Mouse (Mus musculus) left cerebral cortex, adult 11 months (tissue): ENCODE measurements around the gene Cycs.
A peak's percentile ranks its signal among the peaks of the same experiment; 100 is the strongest.
"Not testable (repeated sequence)": the region's sequence is repeated elsewhere in the genome, so short reads cannot be mapped to it uniquely, and the experiment has no call there.

ENCODE experiments used
- DNase-seq: peaks from one replicate; pipeline ENCODE4 v3.0.0; 2022; ENCODE audit warnings: low spot score

The Cycs gene

DNA sequence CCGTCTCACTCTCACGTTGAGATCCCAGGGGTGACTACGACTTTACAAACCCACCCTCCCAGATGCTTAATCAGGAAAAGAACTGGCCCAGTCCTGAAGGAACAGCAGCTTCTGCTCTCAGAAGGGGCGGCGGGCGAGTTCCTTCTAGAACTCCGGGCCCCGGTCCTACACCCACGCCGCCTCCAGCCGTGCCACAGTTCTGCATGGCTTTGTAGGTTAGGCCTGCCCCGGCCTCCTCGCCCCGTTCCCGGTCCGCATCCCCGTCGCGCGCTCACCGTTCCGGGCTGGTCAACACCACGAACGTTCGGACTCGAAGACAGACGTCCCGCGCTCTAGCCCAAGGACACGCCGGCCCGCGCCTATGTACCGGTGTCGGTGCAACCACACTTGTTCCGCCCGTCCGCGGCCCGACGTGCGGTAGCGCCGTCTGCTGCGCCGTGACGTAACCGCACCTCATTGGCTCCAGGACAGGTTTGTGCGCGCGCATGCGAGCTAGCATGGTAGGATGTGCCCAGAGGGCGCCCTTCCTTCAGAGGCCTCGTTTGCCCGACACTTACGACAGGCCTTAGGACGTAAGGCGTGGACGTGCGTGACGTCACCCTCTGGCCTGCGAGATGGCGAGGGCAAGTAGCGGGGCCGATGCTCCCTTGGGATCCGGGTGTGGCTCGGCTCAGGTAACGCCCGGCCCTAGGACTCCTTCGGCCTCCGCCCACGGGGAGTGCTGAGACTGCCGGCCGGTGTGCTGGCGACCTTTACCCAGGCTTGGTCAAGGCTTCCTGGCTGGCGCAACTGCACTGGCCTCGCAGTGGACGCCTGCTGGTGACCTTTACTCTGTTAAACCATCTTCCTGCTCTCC, at the start of gene Cycs:
TSS of gene Cycs (minus strand) at position 398 of the 856 bp plus-strand sequence.
- DNase-seq: peak; percentile 98

DNA sequence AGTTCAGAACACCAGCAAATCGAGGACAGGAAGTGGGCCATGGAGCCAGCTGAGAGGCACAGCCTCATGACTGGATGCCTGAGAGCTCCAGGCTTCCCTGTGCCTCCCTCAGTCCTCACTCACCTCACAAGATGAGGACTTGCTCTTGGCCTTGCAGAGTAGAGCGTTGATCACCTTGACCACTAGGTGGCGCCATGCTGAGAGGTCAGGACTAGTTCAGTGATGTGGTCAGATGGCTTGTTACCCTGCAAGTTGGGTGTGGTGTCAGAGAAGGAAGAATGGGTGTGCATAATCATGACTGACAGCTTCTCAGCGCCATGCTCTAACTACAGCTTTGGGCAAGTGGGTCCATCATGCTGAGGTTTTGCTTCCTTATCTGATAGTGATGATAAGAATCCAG, 35.3 kb upstream of the Cycs start:
- DNase-seq: no peak

DNA sequence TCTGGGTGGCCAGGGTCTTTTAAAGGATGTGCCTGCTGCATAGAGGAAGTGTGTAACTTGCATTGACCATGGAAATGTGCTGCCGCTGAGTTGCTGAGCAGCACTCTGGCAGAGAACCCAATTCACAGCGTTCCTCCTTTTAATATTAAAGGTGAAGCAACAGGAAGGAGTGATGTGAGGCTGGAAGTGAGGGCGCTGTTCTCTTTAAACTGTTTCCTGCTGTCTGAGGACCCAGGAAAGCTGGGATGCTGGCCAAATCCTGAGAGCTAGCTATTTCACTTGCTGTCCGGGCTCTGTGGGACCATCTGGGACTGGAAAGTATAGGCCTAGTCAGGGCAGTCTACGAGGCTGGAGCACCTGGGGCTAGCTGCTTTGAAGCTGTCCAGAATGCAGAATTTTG, 32.2 kb upstream of the Cycs start:
- DNase-seq: no peak

DNA sequence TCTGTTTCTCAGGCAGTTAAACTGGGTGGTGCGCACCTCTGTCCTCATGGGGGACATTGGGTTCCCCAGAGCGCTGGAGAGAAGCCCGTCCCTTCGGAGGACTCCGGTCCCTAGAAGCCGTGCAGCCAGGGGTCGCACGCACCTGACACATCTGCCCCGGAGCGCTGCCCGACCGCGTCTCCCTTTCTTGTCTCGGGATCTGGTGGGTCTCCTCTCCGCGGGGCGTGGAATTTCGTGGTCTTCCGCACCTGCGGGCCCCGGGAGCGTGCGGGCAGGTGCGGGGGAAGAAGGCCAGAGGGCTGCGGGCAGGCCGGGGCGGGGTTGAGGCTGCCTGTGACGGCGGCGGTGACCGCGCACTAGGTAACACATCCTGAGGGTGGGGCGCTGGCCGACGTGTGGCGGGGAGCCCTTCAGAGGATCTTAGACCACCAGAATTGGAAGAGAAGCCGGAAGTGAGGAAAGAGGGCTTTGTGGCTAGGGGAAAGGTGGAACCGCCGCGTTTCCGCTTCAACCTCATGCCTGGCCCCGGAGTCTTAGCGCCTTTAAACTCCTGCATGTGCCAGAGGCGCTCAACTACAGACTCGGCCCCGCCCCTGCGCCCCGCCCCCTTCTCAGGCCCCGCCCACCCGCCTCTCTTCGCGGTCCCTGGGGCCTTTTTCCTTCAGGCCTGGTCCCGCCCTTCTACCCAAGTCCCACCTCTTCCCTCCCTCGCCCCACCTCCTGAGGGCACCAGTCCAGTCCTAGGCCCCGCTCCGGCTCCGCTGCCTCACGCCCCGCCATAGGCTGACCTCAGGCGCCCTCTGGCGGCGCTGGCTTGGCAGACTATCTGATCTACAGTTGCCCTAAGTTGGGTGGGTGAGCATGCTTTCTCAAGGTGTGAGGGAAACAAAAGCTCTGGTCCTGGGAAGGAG, 30.2 kb upstream of the Cycs start, which contains the start of gene 4921507P07Rik:
TSS of gene 4921507P07Rik (minus strand) at position 332 of the 911 bp plus-strand sequence.
- DNase-seq: peak; percentile 83

DNA sequence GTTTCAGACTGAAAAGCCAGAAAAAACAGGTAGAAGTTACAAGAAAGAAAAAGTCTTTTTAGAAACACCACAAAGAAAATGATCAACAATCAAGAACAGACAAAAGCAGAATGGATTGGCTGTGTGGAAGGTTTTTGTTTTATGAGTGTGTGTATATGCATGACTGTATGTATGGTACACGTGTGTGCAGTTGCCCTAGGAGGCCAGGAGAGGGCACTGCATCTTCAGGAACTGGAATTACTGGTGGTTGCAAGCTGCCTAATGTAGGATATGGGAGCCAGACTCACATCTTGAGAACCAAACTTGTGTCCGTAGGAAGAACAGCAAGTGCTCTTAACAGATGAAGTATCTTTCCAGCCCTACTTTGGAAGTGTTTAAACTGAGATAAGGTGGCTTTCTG, 28.0 kb upstream of the Cycs start:
- DNase-seq: no peak

DNA sequence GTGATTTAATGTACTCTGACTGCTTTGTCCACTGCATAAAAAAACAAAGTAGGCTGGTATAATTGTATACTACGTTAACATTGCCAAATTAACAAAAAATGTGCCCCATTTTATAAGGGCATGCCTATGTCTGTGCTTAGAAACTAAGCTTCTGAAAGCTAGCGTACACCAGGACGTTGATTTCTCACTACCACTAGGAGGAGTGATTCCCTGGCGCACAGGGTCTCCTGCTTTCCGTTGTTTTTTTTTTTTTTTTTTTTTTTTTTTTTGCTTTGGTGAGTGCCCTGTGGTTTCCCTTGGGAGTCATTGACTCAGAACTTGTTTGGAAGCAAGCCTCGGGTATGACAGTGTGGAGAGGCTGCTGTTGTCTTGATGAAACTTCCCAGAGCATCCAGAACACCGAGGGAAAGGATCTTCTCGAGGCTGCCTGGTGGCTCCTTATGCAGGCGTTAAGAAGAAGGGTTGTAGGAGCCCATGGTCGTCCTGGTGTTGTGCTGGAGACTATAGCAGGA, 27.1 kb upstream of the Cycs start:
- no peak for DNase-seq

DNA sequence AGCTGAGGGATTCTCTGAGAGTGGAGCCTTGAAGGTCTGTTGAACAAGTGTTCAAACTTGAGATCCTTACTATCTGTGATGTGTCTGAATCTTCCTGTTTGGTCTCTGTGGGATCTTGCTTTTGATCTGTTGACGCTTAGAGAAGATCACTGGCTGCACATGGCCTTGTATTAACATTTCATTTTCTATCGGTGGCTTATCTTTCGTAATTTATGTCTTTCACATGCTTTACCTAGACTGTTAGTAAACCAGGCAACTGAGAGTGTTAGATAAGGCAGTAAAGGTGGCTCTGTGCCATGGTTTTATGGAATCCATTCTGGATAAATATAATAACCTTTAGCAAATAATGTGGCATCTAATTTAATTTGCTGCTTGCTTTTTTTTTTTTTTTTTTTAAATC, 23.9 kb upstream of the Cycs start:
- no peak for DNase-seq

DNA sequence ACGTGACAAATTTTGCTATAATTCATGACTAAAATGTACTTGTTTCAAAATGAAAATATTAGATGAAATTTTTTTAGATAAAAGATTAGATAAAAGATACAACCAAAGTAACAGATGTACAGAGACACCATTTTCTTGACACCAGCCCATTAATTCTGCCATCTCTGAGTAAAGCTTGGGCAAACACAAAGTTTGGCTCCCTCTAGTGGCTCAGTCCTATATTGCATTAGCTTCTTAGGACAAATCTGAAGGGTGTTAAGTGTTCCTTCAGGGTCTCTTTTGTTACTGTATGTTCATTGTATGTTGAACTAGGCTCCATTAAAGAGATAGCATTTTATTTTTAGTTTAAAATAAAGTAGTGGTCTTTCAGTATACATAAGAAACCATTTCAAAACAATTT, 21.9 kb upstream of the Cycs start:
- peak; percentile 56 for DNase-seq

DNA sequence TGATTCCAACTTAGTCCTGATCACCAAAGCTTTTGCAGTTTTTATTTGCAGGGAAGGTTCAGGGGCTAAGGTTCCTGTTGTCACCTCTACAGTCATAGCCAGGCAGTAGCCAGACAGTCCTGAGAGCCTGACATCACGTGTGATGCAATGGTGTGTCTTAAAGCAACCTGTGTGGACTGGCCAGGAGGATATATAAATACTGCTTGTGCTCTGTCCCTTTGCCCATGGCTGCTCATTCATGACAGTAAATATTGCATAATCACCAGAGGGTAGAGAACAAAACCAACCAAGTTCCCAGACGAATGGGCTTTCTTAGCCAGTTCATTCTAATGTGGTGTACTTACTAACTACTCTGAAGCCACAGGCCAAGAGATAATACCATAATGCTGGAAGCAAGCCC, 21.1 kb upstream of the Cycs start:
- DNase-seq: no peak

DNA sequence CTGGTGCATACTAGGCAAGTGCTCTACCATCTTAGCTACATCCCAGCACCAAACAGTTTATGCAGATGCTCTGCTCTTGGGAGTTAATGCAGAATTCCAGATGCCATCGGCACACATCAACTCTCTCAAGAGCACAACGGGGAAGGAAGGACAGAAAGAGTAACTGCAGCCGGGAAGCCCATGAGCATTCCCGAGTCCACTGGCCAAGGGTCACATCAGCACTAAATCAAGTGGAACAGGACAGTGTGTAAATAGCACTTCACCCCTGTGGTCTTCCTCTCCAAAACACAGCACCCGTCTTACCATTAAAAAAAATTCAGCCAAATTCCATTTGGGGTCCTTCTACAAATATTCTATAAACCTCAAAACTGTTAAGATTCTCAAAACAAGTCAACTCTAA, 20.0 kb upstream of the Cycs start:
- no peak for DNase-seq

DNA sequence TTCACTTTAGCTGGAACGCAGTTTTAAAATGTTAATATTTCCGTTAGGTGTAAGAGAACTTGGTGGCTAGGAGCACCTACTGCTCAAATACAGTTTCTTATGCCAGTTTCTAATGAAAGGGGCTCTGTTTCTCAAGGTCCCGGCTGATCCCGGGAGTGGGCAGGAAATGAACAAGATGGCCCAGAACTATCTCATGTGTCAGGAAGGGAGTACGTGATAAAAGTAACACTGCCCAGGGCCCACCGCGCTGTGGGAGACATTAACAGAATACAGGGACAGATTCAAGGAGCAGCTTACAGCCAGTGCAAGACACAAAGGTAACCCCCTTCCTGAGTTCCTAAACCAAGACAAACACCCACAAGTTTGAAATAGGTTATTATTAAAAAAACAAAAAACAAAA, 19.4 kb upstream of the Cycs start:
- no peak for DNase-seq

DNA sequence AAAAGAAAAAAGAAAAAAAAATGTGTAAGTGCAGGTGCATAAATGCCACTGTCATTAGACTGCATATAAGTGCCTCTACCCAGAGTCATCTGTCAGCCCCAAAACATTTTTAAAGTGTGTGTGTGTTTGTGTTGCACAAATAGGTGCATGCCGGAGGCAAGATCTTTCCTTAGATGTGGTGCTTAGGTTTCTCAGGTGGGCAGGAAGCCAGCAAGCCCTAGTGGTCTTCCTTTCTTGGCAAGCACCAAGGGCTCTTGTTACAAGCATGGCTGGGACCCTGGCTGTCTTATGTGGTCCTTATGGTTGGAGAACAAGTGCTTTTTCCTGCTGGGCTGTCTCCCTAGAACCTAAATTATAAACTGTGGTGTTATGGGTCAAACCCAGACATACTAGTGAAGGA, 5.3 kb upstream of the Cycs start:
- no peak for DNase-seq

DNA sequence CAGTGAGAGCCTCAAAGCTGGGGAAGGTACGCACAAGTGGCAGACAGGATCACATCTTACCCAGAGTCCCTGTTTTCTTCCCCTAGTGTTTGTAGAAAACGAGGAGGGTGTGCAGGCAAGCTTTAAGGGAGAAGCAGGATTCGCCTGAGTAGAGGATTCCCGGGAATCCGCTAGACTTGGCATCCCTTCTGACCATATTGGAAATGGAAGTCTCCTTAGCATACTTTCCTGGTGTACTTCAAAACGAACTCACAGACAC, 588 bp upstream of the Cycs start:
- no peak for DNase-seq

DNA sequence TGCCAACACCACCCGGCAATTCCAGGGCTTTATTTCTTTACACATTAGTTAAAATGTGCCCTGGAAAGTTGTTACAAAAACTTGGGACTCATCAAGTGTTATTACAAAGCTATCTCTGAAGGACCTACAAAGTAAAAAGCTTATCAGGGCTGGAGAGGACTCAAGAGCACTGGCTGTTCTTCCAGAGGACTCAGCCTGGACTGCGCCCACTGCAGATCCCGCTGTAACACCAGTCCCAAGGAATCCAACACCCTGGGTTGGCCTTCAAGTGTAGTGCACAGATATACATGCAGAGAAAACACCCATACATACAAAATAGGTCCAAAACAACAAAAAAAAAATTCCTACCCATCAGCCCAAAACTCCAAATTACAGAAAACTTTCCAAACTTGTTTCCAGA, 2.7 kb downstream of the Cycs start:
- no peak for DNase-seq

DNA sequence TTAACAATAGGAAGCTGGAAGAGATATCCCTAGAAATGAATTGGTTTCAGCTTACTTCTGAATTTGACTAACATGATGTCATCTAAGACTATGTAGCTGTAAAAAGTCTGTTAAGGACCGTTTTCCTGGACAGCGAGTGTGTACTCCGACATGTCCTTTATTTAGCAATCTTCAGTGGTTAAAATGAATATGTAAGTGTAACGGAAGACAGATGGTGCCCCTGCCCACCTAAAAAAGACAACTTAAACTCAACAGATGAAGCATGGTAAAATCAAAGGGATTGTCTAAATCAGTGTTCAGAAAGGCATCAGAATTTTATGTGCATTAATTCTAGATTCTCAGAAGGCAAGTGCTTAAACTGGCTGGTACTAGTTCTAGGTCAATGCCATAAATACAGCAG, 3.9 kb downstream of the Cycs start:
- DNase-seq: no peak

DNA sequence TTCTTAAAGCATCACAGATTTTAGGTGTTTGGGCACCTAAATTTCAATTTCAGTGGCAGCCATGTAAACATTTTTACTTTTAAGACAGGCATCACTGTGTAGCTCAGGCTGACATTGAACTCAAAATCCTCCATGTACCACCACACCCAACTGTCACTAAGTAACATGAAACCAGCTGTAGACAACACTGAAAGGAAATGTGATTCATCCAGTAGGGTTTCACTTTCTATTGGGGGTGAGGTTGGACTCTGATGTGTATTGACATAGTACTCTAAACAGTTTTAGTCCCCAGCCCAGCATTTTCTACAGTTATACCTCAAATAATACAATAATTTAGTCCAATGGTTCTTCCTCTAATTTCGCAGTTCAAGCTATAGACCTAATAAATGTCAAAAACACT, 5.6 kb downstream of the Cycs start:
- DNase-seq: no peak

DNA sequence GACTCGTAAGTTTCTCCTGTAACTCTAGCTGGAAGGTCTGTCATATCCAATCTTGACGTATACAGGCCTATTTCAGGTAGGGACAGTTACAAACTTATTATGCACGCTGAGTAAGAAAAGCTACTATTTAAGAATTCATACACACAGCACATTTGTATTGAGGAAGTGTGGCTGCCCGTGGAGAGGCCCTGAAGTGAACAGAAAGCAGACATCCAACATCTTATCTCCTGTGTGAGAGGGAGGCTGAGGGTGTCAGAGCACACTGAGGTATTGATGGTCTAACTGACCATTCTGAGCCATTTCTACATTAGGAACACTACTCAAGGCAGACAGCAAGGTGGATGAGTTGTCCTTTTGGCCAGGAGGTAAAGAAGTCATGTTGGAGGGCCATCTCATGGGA, 7.5 kb downstream of the Cycs start:
- no peak for DNase-seq

DNA sequence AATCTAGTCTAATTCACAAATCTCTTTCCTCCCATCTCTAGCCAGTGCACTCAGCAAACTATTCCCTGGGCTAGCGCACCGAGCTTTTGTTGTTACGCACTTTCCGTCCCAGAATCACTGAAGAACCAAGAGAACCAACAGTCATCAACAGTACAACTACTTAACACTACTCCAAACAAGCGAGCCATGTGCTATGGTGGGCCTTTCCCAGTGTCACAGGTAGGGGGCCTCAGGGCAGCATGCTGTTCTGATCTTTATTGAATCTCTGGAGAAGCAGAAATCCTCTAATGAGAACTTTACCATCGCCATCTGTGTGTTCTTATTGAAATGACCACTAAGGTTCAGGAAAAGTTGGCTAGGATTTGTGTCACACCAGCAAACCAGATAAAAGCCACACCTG, 8.8 kb downstream of the Cycs start:
- DNase-seq: no peak

DNA sequence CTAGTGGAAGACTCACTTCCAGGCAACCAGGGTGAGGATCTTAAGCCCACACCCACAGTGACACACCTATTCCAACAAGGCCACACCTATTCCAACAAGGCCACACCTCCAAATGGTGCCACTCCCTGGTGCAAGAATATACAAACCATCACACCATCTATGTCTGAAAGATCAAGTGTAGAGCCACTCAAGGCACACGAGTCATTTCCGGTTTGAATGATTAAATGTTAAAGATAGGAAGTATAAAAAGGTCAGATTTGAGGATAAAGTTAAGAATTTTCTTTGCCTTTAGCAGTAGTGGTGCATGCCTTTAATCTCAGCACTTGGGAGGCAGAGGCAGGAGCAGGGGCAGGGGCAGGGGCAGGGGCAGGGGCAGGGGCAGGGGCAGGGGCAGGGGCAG, 12.1 kb downstream of the Cycs start:
- not testable (repeated sequence) for DNase-seq

DNA sequence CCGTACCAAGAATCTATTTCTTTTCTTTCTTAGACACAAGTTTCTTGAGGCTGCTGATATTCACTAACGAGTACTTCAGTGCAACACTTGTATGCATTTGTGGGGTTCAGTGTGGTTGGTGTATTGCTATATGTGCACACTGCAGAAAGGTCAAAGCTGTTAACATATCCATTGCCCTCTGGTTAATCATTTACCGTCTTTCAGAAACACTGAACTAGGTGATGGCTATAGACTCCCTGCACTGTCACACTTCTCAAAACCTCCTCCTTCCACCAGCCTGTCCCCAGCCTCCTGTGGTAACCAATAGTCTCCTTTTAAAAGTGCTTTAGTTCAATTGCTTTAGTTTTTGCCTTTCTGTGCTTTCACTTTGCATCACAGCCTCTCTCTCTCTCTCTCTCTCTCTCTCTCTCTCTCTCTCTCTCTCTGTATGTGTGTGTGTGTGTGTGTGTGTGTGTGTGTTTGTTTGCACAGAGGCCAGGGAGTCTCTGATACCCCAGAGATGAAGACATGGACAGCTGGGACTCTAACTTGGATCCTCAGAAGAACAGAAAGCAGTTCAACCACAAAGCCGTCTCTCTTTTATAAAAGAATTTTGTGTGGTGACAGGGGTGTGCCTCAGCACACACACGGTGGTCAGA, 13.3 kb downstream of the Cycs start:
- DNase-seq: no peak

DNA sequence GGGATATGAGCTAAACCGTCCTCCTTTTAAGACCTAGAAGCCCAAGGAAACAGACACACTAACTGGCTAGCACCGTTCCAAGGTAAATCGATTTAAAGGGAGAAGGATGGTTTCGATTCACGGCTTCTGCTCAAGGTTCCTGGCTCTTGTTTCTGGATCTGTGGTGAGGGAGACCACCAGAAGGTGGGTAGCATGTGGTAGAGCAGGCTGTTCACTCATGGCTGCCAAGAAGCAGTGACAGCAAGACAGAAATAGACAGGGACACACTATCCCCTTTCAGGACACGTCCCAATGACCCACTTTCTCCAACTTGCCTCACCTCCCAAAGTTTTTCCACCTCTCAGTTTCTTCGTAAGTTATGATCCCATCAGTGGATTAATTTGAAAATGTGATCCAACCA, 16.5 kb downstream of the Cycs start:
- DNase-seq: no peak

DNA sequence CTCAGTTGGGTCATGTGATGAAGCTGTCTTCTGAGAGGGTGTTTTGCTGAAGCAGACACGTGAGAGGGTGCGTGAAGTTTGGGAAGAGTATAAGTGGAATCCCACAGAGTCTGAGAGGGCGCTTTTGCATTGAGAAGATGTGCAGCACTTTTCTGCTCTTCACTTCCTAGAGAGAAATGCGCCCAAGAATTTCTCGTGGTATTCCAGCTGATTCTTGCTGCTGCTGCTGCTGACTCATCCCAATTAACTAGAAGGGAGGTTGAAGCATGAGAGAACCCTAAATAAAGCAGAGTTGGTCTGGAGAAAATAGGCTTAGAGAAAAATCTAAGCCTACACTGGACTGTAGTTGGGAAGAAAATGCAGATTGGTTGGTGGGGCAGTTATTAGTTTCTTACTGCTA, 17.3 kb downstream of the Cycs start:
- DNase-seq: no peak
